Mouse (Mus musculus) testis, adult 2 months (tissue): Measurements from ENCODE around the gene Unc13a.

ENCODE experiments used
- CTCF ChIP-seq: fragments of 200-500 bp; IDR thresholded peaks from 2 replicates; pipeline ENCODE4 v1.5.1; 2012; ENCODE audit warnings: low read depth, mild to moderate bottlenecking, inconsistent platforms, low read length, moderate library complexity; ENCODE audit not compliant: control insufficient read depth, insufficient read depth, insufficient replicate concordance
- POLR2A ChIP-seq: fragments of 200-500 bp; IDR thresholded peaks from 2 replicates; pipeline ENCODE4 v1.6.1; 2012; ENCODE audit warnings: low read depth, mild to moderate bottlenecking, inconsistent platforms, low read length, moderate library complexity; ENCODE audit not compliant: control insufficient read depth

- TF ChIP-seq CTCF: peak; percentile 87; the same call in 1 of the 2 replicates
- no peak for TF ChIP-seq POLR2A
These were observed 75.7 kb downstream of the Unc13a start for GRCm38 (mm10) chr8:71595862-71596261.
